Mouse (Mus musculus) CH12.LX (cell line): ENCODE measurements around the gene Klf3. TPM values are rescaled to one million over a fixed set of nuclear protein-coding genes. Genes with fewer than 3 reads are reported as not detected.

Source experiments
- DNase-seq: peaks from one replicate; pipeline ENCODE4 v3.0.0-alpha.2; 2013; ENCODE audit errors: extremely low read depth
- H3K27ac ChIP-seq: 2 replicates; pipeline ENCODE4 v1.5.1; 2012; ENCODE audit warnings: low read depth, mild to moderate bottlenecking, control low read depth, moderate library complexity; ENCODE audit not compliant: insufficient read depth
- H3K27me3 ChIP-seq: replicated peaks from 2 replicates; pipeline ENCODE3; 2012; ENCODE audit warnings: inconsistent platforms
- H3K36me3 ChIP-seq, 2 experiments: replicated peaks in 1 of 2; 2 replicates each; pipeline versions ENCODE3 to v1.6.1; 2012; ENCODE audit warnings: inconsistent platforms in 1 of 2, low read length in 1 of 2, mild to moderate bottlenecking in 1 of 2, mixed read lengths in 1 of 2, moderate library complexity in 1 of 2; ENCODE audit not compliant: control insufficient read depth in 1 of 2, insufficient read depth in 1 of 2
- H3K4me1 ChIP-seq, 2 experiments: 2 replicates each; pipeline ENCODE4 v1.6.1; 2012; ENCODE audit warnings: inconsistent platforms in 1 of 2, moderate library complexity in 1 of 2; ENCODE audit not compliant: insufficient read depth in 2 of 2, control insufficient read depth in 1 of 2
- H3K4me2 ChIP-seq: 2 replicates; pipeline ENCODE4 v1.6.1; 2012; ENCODE audit warnings: low read depth, mild to moderate bottlenecking, control low read depth; ENCODE audit not compliant: poor library complexity, insufficient read depth, severe bottlenecking
- H3K4me3 ChIP-seq, 3 experiments: fragments of 150-350 bp in 1 of 3; sonication (generic) in 1 of 3; replicated peaks in 1 of 3; 2 replicates each; pipeline versions ENCODE3 to v1.5.1; 2011 to 2012; ENCODE audit warnings: low read depth in 2 of 3, low read length in 2 of 3, mild to moderate bottlenecking in 2 of 3, moderate library complexity in 2 of 3, control low read depth in 1 of 3, improper control_type of control experiment in 1 of 3, inconsistent platforms in 1 of 3, mixed read lengths in 1 of 3; ENCODE audit not compliant: poor library complexity in 1 of 3
- H3K79me2 ChIP-seq: replicated peaks from 2 replicates; pipeline ENCODE4 v1.6.1; 2012; ENCODE audit warnings: mild to moderate bottlenecking, moderate library complexity; ENCODE audit not compliant: control insufficient read depth, poor library complexity, insufficient read depth, severe bottlenecking; ENCODE audit errors: extremely low read depth
- H3K9ac ChIP-seq: 2 replicates; pipeline ENCODE4 v1.6.1; 2012; ENCODE audit warnings: low read depth, mild to moderate bottlenecking, control low read depth, moderate library complexity; ENCODE audit not compliant: insufficient read depth
- H3K9me3 ChIP-seq: replicated peaks from 2 replicates; pipeline ENCODE3; 2012; ENCODE audit warnings: low read length, inconsistent platforms, mixed read lengths
- BHLHE40 ChIP-seq: IDR thresholded peaks from 2 replicates; pipeline ENCODE4 v1.6.1; 2011; ENCODE audit warnings: mild to moderate bottlenecking, low read depth, low read length, improper control_type of control experiment
- CHD2 ChIP-seq: IDR thresholded peaks from 2 replicates; pipeline ENCODE4 v1.6.1; 2011; ENCODE audit warnings: low read length, improper control_type of control experiment
- CTCF ChIP-seq, 2 experiments: IDR thresholded peaks in 1 of 2; conservative IDR thresholded peaks in 1 of 2; 2 replicates each; pipeline ENCODE4 v1.5.1; 2011 to 2012; ENCODE audit warnings: low read depth in 2 of 2, low read length in 2 of 2, improper control_type of control experiment in 1 of 2, inconsistent platforms in 1 of 2, mild to moderate bottlenecking in 1 of 2, moderate library complexity in 1 of 2
- ELF1 ChIP-seq: IDR thresholded peaks from 2 replicates; pipeline ENCODE4 v1.6.1; 2014; ENCODE audit warnings: low read depth, mild to moderate bottlenecking, inconsistent platforms, low read length, improper control_type of control experiment
- EP300 ChIP-seq: IDR thresholded peaks from 2 replicates; pipeline ENCODE4 v1.6.1; 2011; ENCODE audit warnings: low read length, improper control_type of control experiment
- ETS1 ChIP-seq: conservative IDR thresholded peaks from 2 replicates; pipeline ENCODE4 v1.6.1; 2012; ENCODE audit warnings: low read depth, mild to moderate bottlenecking, inconsistent platforms, low read length, improper control_type of control experiment, moderate library complexity
- GABPA ChIP-seq: IDR thresholded peaks from 2 replicates; pipeline ENCODE4 v1.6.1; 2012; ENCODE audit warnings: low read depth, low read length, improper control_type of control experiment, inconsistent platforms; ENCODE audit not compliant: insufficient replicate concordance
- HCFC1 ChIP-seq: IDR thresholded peaks from 2 replicates; pipeline ENCODE4 v1.6.1; 2012; ENCODE audit warnings: low read depth, mild to moderate bottlenecking, inconsistent platforms, low read length, improper control_type of control experiment
- IRF4 ChIP-seq: IDR thresholded peaks from 2 replicates; pipeline ENCODE4 v1.6.1; 2014; ENCODE audit warnings: low read depth, mild to moderate bottlenecking, inconsistent platforms, low read length, improper control_type of control experiment
- JUND ChIP-seq: conservative IDR thresholded peaks from 2 replicates; pipeline ENCODE4 v1.6.1; 2011; ENCODE audit warnings: low read depth, low read length, improper control_type of control experiment
- MAFK ChIP-seq: IDR thresholded peaks from 2 replicates; pipeline ENCODE4 v1.6.1; 2011; ENCODE audit warnings: low read length, improper control_type of control experiment; ENCODE audit not compliant: insufficient replicate concordance
- MAX ChIP-seq: IDR thresholded peaks from 2 replicates; pipeline ENCODE4 v1.6.1; 2011; ENCODE audit warnings: low read length, improper control_type of control experiment
- NELFE ChIP-seq: IDR thresholded peaks from 2 replicates; pipeline ENCODE4 v1.6.1; 2011; ENCODE audit warnings: low read depth, low read length, improper control_type of control experiment
- PAX5 ChIP-seq: IDR thresholded peaks from 2 replicates; pipeline ENCODE4 v1.6.1; 2012; ENCODE audit warnings: low read length, inconsistent platforms, mixed read lengths
- SIN3A ChIP-seq: IDR thresholded peaks from 2 replicates; pipeline ENCODE4 v1.6.1; 2012; ENCODE audit warnings: low read length, improper control_type of control experiment, inconsistent platforms
- SMC3 ChIP-seq: IDR thresholded peaks from 2 replicates; pipeline ENCODE4 v1.6.1; 2011; ENCODE audit warnings: low read depth, low read length, improper control_type of control experiment
- UBTF ChIP-seq: IDR thresholded peaks from 2 replicates; pipeline ENCODE4 v1.6.1; 2012; ENCODE audit warnings: low read depth, mild to moderate bottlenecking, inconsistent platforms, low read length, improper control_type of control experiment, moderate library complexity
- ZC3H11A ChIP-seq: IDR thresholded peaks from 2 replicates; pipeline ENCODE4 v1.6.1; 2012; ENCODE audit warnings: low read depth, mild to moderate bottlenecking, inconsistent platforms, low read length, improper control_type of control experiment
- ZMIZ1 ChIP-seq: IDR thresholded peaks from 2 replicates; pipeline ENCODE4 v1.6.1; 2012; ENCODE audit warnings: low read depth, mild to moderate bottlenecking, inconsistent platforms, low read length, improper control_type of control experiment
- ZNF384 ChIP-seq: IDR thresholded peaks from 2 replicates; pipeline ENCODE4 v1.6.1; 2012; ENCODE audit warnings: low read depth, low read length, improper control_type of control experiment, inconsistent platforms
- dilution Hi-C: fragments of 300-500 bp; cut with MboI; formaldehyde crosslinking; loops from 2 replicates; pipeline ENCODE4 v1.14.3; 2020; ENCODE audit warnings: low sequenced_read_pairs; ENCODE audit not compliant: extremely low pct_unique_long_range_greater_than_20kb, extremely low pct_ligation_motif_present
- in situ Hi-C: fragments of 300-500 bp; cut with MboI; formaldehyde crosslinking; loops from 3 replicates; pipeline ENCODE4 v1.14.3; 2019; ENCODE audit warnings: low sequenced_read_pairs, low pct_ligation_motif_present, low pct_unique_long_range_greater_than_20kb, mixed read lengths
- polyA plus RNA-seq: library from polyadenylated mRNA; unstranded; fragments of >175 nt; gene quantifications from 2 replicates; pipeline ENCODE4 v1.2.1, GENCODE M21; 2012; ENCODE audit warnings: low read depth; ENCODE audit not compliant: insufficient read length
- total RNA-seq, 2 experiments: library from RNA; depleted of rRNA; stranded (reverse); fragments of 300-350 nt in 1 of 2; fragments of >200 nt in 1 of 2; gene quantifications; 2 replicates each; pipeline ENCODE4 v1.2.3; 2012 to 2014

Klf3 gene
- total and polyA plus RNA-seq, 3 experiments: 0.40 to 4.4 (median 0.64) TPM

- no peaks in the 10 kb centered on the region for H3K9me3 ChIP-seq
- H3K27ac ChIP-seq: no peak overlapping the region
- H3K4me2 ChIP-seq: no peak overlapping the region
- H3K36me3 ChIP-seq: peaks cover 0 to 10% of the 10 kb centered on the region in 2 experiments
- dilution Hi-C loops: no loop called here
- H3K9ac ChIP-seq: no peak overlapping the region
- H3K79me2 ChIP-seq: no peaks in the 10 kb centered on the region
- no peak overlapping the region for H3K4me3 ChIP-seq
- in situ Hi-C loops: no loop called here
- peaks cover 6 to 24% of the 10 kb centered on the region in 2 experiments; a peak in 2 of 4 replicates for H3K4me1 ChIP-seq
- H3K27me3 ChIP-seq: no peaks in the 10 kb centered on the region
- DNase-seq: no peak
- TF ChIP-seq SIN3A: no peak
Observed at GRCm38 (mm10) chr5:64816290-64816973, 13.2 kb downstream of the Klf3 start.

DNA sequence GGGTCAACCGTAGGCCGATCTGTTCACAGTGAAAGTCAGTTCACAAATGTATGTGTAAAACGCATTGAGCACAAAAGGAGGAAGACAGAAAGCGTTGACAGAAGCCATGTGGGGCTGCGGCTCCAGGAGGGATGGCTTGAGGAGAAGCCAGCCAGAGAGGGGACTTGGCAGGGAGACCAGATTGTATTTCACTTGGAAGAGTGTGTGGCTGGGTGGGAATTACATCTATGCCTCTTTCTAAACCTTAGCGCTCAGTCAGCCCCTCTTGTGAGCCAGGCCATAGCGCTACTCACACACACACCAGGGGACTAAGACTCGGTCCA, 13.7 kb downstream of the Klf3 start:
- H3K27ac ChIP-seq: no peak overlapping the region
- no peak for DNase-seq
- H3K27me3 ChIP-seq: no peaks in the 10 kb centered on the region
- dilution Hi-C loops: no loop called here
- H3K4me1 ChIP-seq: peaks cover 3 to 19% of the 10 kb centered on the region in 2 experiments; a peak in 2 of 4 replicates
- in situ Hi-C loops: no loop called here
- H3K79me2 ChIP-seq: no peaks in the 10 kb centered on the region
- H3K4me3 ChIP-seq: no peak overlapping the region
- no peak overlapping the region for H3K4me2 ChIP-seq
- peaks cover 0 to 12% of the 10 kb centered on the region in 2 experiments for H3K36me3 ChIP-seq
- H3K9me3 ChIP-seq: no peaks in the 10 kb centered on the region
- H3K9ac ChIP-seq: no peak overlapping the region
- no peak for TF ChIP-seq CHD2
- no peak for TF ChIP-seq CTCF (conservative IDR thresholded peaks at IDR 0.05 in 1 of 2, IDR thresholded peaks at IDR 0.05 in 1 of 2; ENCODE audit: low read depth in 2 of 2, low read length in 2 of 2)
- no peak for TF ChIP-seq SMC3
- no peak for TF ChIP-seq MAFK
- TF ChIP-seq MAX: no peak
- no peak for TF ChIP-seq NELFE
- no peak for TF ChIP-seq ELF1
- no peak for TF ChIP-seq IRF4
- no peak for TF ChIP-seq EP300
- no peak for TF ChIP-seq GABPA
- TF ChIP-seq BHLHE40: no peak
- TF ChIP-seq HCFC1: no peak
- TF ChIP-seq ETS1: no peak
- no peak for TF ChIP-seq JUND
- TF ChIP-seq SIN3A: no peak
- TF ChIP-seq UBTF: no peak
- TF ChIP-seq ZNF384: no peak
- TF ChIP-seq ZMIZ1: no peak
- no peak for TF ChIP-seq ZC3H11A
- TF ChIP-seq PAX5: no peak
- TF ChIP-seq, all 38 proteins: peak for 0
